Mouse (Mus musculus) forebrain, embryonic 15.5 days (tissue): ENCODE measurements at regions not wholly inside any gene's neighbourhood (a gene's known extent, or its start where the extent isn't known, plus 50 kb on each side); places are given as distances from the start of the nearest gene placed in this dataset.

Experiments used
- ATAC-seq: fragments of 200-750 bp; cut with Nextera tagmentation; replicated peaks from 2 replicates; pipeline ENCODE4 v1.8.0; 2017; ENCODE audit warnings: mild to moderate bottlenecking, moderate TSS enrichment, moderate library complexity
- H3K27ac ChIP-seq: fragments of 300-500 bp; sonication (generic); replicated peaks from 2 replicates; pipeline ENCODE4 v1.5.1; 2015; ENCODE audit warnings: mild to moderate bottlenecking, inconsistent platforms
- H3K27me3 ChIP-seq: fragments of 300-500 bp; sonication (generic); 2 replicates; pipeline ENCODE4 v1.6.1; 2015; ENCODE audit warnings: inconsistent platforms
- H3K36me3 ChIP-seq: fragments of 300-500 bp; sonication (generic); 2 replicates; pipeline ENCODE4 v1.6.1; 2015; ENCODE audit warnings: mild to moderate bottlenecking, inconsistent platforms
- H3K4me1 ChIP-seq: fragments of 300-500 bp; sonication (generic); 2 replicates; pipeline ENCODE4 v1.6.1; 2015; ENCODE audit warnings: inconsistent platforms
- H3K4me2 ChIP-seq: fragments of 300-500 bp; sonication (generic); replicated peaks from 2 replicates; pipeline ENCODE4 v1.6.1; 2015; ENCODE audit warnings: mild to moderate bottlenecking, inconsistent platforms
- H3K4me3 ChIP-seq: fragments of 300-500 bp; sonication (generic); 2 replicates; pipeline ENCODE4 v1.5.1; 2015; ENCODE audit warnings: mild to moderate bottlenecking, inconsistent platforms
- H3K9ac ChIP-seq: fragments of 300-500 bp; sonication (generic); replicated peaks from 2 replicates; pipeline ENCODE4 v1.6.1; 2015; ENCODE audit warnings: mild to moderate bottlenecking, inconsistent platforms
- H3K9me3 ChIP-seq: fragments of 300-500 bp; sonication (generic); 2 replicates; pipeline ENCODE4 v1.6.1; 2016; ENCODE audit warnings: inconsistent platforms
- WGBS: fragments of 180-500 bp; shearing (Covaris S2); methylation state at CpG from one replicate; pipeline ENCODE4 v1.1.7; 2015; ENCODE audit warnings: mixed read lengths; 5-methylcytosine and 5-hydroxymethylcytosine counted together

DNA sequence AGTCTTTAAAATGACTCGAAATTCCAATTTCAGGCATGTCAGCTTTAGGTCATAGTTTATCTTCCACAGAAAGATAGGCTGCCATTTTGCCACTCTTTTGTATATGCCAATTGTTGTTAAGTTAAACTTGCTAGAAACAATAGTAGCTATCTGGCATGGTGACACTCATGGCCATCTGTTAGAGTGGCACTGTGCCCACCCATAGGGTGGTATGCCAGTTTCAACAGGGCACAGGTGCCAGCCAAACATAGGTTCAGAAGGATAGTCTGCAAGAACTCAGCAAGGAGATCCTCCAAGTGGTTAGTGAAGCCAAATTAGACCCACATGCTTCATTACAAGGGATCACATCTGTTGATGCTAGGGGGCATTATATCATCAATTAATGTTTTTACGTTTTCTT lies 135.8 kb upstream of the Gm6812 start:
- ATAC-seq, result no peak
- Histone ChIP-seq H3K27ac (no peak overlapping the region), H3K4me3 (no peak overlapping the region), H3K4me1 (no peaks in the 10 kb centered on the region), H3K4me2 (no peak overlapping the region), H3K9ac (no peak overlapping the region), H3K9me3 (no peaks in the 10 kb centered on the region), H3K36me3 (no peaks in the 10 kb centered on the region), H3K27me3 (no peaks in the 10 kb centered on the region)
- WGBS, result 61% methylated on average over 2 of the region's 2 CpGs

GRCm38 (mm10) chrX:69009190-69009589 lies 116.3 kb upstream of the Gm6812 start:
- Histone ChIP-seq H3K4me3 (no peak overlapping the region), H3K4me1 (no peaks in the 10 kb centered on the region), H3K36me3 (no peaks in the 10 kb centered on the region), H3K9ac (no peak overlapping the region), H3K27ac (no peak overlapping the region), H3K27me3 (no peaks in the 10 kb centered on the region), H3K9me3 (no peaks in the 10 kb centered on the region), H3K4me2 (no peak overlapping the region)
- no peak for ATAC-seq
- 65% methylated on average over 2 of the region's 2 CpGs for WGBS

DNA sequence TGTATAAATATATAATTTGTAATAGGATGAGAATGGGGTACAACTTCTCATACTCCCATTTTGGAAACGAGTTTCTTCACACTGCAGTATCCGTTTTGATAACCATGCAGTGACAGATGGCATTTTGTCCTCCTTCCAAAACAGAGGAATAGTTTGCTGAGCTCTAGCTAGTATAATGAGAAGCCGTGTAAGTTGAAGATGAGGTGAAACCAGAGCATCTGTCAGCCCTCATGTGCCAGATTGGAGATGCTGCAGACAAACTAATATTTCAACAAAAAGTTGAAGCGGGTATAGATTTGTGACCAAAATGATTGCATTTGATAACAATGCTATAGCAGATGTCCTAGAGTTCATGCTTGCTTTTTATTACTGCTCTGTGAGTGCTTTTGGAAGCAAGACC lies 115.1 kb upstream of the Gm6812 start:
- H3K27me3 ChIP-seq, result no peaks in the 10 kb centered on the region
- ATAC-seq, result 0 out of 2 replicates have a peak, but pooled peaks have one; percentile 19
- H3K9me3 ChIP-seq, result no peaks in the 10 kb centered on the region
- H3K27ac ChIP-seq, result no peak overlapping the region
- 63% methylated on average over 4 of the region's 4 CpGs for WGBS
- no peak overlapping the region for H3K4me3 ChIP-seq
- no peaks in the 10 kb centered on the region for H3K36me3 ChIP-seq
- H3K4me2 ChIP-seq, result no peak overlapping the region
- H3K4me1 ChIP-seq, result no peaks in the 10 kb centered on the region
- H3K9ac ChIP-seq, result no peak overlapping the region
